Mouse (Mus musculus) CD4-positive, CD25-positive, alpha-beta regulatory T cell, adult 4 months (primary cell): Measurements from ENCODE around the gene Cdh12. TPM values are rescaled to one million over a fixed set of nuclear protein-coding genes. Genes with fewer than 3 reads are reported as not detected.

ENCODE experiments used
- ATAC-seq: one replicate; pipeline ENCODE4 v1.8.0; 2017
- polyA plus RNA-seq, 2 experiments: library from polyadenylated mRNA; unstranded; fragments of 100-300 nt; shearing (Covaris generic); gene quantifications; one replicate each; pipeline ENCODE4 v1.2.1; 2017

The Cdh12 gene
- polyA plus RNA-seq, 2 experiments from 2014 or later = not detected

DNA sequence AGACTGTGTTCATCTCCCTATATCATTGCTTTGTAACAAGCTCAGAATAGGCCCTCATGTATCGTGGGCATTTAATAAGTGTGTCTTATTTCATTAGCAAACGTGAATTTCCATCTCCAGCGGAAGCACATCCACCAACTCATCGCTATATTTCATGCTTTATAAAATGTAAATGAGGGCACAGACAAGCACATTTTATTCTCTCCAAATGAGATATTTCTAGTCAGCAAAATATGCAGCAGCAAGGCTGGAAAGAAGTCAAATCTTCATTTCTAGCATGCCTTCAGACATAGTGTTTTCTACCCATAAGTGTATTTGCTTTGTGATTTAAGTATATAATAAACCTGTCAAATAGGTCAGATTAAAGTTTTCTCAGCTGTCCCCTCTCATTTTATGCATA, 262.8 kb downstream of the Cdh12 start:
- no peak for ATAC-seq

DNA sequence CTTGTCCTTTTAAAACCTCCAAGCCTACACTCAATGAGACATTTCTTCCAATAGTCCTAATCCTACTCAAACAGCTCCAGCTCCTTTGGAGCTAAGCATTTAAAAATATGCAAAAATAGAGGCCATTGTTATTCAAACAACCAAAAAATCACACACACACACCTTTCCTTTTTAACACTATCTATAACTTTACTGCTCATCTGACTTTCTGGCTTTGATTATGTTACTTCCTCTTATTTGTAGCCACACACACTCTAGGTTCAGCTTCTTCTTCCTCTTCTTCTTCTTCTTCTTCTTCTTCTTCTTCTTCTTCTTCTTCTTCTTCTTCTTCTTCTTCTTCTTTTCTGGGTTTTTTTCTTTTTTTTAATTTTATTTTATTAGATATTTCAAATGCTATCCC, 323.2 kb downstream of the Cdh12 start:
- ATAC-seq = no peak

DNA sequence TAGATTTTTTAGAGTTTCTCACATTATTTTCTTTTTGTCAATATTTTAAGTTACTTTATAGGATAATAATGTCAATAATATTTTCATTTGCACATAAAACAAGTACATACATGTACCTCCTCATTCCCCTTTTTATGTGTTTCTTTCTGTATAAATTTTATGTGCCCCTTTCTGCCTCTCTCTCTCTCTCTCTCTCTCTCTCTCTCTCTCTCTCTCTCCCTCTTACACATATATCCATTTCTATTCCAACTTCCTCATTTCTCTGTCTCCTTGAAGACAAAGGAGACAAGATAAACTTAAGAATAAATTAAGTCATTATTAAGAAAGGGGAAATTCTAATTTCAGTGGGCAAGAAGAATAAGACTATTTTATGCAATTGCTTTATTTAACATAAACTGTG, 324.4 kb downstream of the Cdh12 start:
- ATAC-seq = no peak

DNA sequence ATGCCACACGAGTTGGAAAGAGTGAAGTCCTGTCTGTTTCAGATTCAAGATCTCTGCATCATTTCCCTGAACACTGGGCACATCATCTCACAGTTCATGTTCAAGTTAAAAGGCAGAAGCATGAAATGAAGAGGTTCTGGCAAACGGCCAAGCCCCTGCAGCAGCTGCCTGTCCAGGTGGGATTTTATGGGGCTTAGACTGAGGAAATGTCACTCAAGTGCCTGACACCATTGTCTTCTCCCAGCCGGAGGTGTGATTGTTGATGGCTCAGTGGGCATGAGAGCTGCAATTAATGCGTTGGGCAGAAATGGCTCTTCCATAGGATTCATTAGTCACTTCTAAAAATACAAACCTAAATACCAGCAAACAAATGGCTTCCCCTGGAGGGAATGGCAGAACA, 347.9 kb downstream of the Cdh12 start:
- ATAC-seq = no peak

DNA sequence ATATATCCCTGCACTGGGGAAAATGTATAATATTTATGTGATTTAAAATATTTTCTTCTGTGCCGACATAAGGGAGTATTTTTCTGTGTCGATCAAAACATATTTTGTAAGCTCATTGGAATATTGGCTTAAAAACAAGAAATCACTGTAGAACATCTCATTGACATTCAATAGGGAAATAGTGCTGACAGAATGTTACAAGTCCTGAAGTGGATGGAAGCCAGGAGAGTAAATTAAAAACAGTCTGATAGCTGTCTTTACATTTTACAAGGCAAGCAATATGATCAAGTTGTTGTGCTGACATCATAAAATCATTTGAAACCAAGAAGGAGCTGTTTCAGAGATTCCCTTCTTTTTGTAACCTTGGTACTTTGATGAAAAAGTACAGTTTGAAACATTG, 349.5 kb downstream of the Cdh12 start:
- ATAC-seq = no peak

DNA sequence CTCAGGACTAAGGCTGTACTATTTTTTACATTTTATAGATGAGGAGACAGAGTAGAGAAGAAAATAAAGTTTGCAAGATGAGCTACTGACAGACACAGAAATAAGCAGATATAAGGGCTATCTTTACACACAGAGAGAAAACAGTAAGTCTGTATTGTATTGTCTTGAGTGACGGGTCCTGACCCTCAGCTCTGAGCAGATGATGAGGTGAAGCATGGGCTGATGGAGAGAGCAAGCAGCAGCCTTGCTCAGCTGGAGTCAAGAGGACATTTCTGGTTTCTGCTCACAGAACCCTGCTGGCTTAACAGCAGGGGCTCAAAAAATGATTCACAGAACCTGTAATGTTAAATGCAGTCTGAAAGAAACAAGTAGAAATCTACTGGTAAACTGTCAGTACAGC, 386.8 kb downstream of the Cdh12 start:
- ATAC-seq = no peak

DNA sequence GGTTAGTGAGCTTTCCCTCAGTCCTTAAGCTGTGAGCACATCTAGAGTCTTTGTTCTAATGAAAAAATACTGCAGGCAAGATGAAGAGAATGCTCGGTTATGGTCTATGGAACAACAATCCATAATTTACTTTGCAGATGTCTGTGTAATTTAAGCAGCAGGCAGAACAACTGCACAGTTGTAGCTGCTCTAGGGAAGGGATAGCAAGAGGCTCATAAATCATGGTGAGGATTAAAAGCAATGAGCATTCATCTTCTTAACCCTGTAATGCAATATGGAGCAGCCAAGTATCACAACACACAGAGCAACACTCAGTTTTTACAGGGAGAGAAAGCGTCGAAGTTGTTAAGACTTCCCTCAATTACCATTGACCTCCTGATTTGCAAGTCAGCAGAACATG, 387.9 kb downstream of the Cdh12 start:
- no peak for ATAC-seq

DNA sequence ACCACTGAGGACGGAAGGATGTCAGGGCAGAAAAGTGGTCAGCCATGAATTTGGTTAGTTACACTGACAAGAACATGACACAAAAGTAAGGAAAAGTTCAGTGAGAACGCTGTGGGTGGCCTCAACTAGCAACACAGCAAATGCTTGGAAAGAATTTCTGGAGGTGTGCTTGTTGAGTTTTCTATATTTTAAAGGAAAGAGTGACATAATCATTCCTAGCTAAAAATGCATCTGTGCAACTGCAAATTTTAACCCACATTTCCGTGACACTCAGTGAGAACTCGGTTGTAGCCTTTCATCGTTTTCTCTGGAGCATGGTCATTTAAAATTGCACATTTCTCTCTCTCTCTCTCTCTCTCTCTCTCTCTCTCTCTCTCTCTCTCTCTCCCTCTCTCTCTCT, 392.4 kb downstream of the Cdh12 start:
- ATAC-seq = no peak

DNA sequence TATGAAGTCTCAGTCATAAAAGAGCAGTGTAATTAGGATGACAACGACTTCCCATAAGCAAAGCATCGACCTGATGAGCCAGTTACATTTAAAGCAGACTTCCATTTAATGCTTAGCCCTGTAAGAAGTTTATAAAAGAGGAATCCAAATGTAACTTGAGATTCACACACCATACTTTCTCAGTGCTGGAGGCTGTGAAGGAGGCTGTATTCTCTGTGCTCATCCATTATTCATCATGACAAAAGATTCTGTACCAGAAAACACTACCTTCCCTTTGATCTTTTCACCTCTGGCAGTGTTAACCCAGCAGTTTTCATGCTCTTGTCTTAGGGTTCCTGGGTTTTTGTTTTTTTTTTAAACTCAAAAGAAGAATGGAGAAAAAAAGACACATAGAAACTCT, 414.0 kb downstream of the Cdh12 start:
- ATAC-seq = no peak

DNA sequence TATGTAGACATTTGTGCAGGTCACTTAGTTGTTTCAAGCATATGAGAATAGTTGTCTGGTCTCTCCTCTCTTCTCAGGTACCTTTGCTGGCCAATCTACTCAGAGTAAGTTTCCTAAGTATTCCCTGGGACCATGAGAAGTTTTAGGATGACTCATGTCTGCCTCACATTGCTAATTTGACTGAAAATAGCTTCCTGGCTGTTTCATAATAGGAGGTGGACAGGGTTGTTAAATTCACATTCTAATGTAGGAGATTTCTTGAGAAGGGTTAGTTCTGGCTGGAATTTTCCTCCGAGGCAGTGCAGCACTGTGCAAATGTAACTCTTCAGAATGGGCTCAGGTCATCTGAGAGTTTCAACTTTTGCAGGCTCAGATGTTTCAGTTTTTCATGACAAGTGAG, 423.5 kb downstream of the Cdh12 start:
- no peak for ATAC-seq

DNA sequence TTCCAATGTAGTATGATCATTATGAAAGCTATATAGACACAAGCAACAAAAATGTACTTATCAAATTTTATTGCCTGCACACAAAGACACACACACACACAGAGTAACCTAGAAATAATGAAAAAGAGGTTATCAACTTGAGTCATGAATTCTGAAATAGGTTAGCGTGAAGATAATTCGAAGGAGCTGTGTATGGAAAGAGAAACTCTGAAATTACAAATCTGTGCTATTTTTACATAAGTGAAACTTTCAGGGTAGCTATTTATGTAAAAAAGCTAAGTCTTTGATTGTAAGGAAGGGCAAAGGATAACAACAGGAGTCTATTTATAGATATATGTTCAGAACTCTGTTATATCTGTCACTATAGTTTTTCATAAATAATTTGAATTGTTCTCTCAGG, 427.9 kb downstream of the Cdh12 start:
- no peak for ATAC-seq

DNA sequence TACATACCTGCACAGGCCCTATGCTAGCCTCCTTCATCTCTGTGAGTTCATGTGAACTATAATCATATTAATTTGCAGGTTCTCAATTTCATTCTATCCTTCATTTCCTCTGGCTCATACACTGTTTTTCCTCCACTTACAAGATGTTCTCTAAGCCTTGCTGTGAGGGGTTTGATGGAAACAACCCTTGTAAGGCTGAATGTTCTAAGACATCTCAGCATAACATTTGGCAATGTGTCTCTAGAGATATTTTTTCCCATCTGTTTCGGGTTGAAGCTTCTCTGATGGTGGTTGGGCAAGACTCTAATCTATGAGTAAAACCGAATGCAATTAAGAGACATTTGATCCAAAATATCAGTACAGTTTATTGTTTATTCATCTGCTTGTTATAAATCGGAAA, 444.4 kb downstream of the Cdh12 start:
- ATAC-seq = no peak

DNA sequence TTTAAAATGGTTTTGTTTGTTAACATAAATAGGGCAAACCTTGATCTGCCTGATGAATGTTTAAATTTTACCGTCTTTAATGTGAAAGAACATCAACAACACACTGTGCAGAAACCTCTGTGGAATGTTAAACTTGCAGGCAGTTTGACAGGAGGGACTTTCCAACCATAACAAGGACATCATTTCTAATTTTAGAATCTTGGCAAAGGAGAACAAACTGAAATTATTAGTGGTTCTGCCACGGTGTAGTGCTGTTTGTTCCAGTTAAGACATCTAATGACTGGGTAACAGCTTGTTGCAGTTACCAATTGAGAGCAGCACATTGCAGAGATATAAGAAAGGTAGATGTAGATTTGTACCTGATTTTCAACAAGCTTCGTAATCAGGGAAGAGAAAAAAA, 453.5 kb downstream of the Cdh12 start:
- no peak for ATAC-seq

DNA sequence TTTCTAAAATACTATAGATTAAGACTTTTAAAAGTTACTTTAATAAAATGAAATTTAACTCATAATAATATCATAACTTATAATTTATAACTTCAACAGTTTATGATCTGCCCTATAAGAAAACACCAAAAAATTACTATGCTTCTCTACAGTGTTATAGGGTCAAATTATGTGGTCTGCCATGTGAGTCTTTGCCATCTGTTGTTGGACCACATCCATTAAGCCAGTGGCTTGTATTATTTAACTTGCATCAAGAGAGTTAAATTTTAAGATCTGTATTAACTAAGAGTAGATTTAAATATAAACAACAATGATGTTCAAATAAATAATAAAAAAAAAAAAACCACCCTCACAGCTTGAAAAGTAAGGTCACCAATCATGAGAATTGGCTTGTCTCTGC, 479.2 kb downstream of the Cdh12 start:
- no peak for ATAC-seq

DNA sequence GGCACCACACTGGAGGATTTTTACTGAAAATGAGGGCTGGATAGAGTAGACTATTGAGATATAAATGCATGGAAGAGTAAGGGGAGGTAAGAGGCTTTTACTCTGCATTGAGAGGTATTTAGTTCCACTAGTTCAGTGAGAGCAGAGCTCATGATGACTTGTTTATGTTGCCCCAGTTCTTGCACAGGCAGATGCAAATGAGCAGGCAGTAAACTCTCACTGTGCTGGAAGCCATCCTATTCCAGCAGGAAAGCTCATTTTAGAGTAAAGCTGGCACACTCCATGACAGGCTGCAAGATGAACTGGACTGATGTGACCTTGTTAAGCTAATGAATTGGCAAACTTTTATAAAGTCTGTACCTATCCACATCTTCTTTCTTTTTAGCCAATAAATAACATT, 494.9 kb downstream of the Cdh12 start:
- no peak for ATAC-seq

DNA sequence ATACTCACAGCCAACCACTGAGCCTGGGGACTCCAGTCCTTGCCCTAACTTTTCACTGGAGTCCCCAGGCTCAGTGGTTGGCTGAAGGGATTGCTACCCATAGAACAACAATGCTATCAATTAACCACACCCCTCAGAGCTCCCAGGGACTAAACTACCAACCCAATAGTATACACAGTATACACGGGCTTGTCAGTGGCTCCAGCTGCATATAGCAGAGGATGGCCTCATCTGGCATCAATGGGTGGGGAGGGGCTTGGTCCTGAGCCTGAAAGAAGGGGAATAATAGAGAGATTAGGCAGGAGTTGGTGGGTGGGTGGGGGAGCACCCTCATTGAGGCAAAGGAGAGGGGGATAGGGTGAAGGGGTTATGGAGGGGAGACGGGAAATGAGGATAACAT, 518.4 kb downstream of the Cdh12 start:
- no peak for ATAC-seq

DNA sequence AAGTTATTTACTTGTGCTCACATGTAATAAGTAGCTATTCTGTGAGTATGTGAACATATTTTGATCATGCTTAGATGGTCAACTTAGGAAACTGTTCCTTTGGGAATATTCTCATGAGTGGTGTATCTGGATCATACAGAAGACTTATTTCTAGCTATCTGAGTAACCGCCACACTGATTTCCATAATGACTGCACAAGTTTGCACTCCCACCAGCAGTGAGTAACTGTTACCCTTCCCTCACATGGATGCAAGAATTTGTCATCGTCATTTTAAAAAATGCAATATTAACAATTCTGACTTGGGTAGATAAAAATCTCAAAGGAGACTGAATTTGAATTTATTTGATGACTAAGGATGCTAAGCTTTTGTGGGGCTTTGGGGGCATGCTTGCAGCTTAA, 522.0 kb downstream of the Cdh12 start:
- no peak for ATAC-seq

DNA sequence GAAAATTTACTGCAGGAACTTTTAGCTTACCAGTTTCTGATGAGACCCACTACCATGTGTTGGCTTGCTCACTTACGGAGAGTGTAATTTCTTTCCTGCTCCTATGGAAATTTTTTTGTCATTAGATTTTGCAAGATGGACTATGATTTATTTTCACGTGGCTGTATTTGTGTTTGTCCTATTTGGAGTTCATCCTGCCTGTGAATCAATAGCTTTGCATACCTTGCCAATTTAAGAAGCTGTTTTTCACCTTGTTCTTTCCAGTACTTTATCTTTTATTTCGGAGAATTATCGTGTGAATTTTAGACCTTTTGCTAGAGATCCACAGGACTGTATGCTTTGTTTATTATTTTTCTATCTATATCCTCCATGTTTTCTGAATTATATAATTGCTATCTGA, 551.5 kb downstream of the Cdh12 start:
- ATAC-seq = no peak

DNA sequence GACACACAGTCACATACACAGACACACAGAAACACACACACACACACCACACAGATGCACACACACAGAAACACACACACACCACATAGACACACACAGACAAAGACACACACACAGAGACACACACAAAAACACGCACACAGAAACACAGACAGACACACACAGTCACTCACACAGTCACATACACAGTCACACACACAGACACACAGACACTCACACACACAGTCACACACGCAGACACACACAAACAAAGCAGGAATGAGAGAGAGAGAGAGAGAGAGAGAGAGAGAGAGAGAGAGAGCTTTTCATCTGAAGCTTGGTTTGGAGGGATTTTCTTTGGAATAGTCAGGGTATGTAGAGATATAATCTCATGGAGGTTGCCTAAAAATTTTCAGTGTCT, 558.9 kb downstream of the Cdh12 start:
- ATAC-seq = no peak

DNA sequence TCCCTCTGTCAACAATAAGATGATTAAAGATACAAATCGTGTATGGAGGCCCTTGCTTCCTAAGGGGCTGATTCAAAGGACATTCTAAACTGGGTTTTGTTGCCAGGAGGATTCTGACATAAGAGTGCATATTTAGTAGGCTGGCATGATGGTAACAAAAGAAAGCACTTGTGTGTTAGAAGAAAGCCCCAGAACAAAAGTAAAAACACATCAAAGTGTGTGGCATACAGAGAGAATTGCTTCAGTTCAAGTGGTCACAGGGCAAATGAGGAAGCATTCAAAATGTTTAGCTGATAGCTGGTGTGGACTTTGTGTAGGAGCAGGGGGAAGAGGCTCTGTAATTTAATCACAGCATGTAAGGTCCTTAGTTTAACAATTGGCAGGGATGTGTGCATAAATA, 559.4 kb downstream of the Cdh12 start:
- ATAC-seq = no peak

DNA sequence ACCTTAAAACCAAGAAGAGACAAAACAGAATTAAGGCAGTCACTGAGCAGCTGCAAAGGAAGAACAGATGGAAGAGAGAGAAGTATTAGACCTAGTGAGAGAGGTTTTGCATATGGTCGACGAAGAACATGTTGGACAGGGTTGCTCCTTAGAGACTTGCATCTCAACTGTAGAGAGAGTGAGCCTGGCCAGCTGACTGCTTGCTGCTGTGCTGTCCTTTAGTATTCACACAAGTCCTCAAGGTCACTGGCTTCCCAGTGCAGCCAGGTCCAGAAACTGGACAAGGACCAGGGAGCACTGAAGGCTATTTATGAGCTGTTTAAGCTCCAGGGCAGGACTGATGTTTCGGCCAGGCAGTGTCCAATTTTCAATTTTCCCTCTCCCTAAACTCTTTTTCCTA, 559.9 kb downstream of the Cdh12 start:
- ATAC-seq = no peak

DNA sequence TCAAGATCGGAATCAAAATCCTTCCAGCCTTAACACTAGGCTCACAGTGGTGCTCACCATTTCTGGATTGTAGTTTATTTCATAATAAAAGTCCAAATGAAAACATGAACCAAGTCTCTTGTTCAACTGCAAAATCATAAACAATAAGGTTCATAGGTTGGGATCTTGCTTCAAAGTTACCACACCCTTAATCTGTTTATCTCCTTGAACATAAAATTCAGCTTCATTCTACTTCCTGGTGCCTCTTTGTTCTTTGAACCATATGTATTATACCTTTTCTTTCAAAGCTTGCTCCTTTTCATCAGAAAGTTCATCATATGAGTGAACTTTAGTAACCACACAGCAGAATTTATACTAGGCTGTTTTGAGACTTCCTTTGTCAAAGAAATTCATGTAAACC, 614.6 kb downstream of the Cdh12 start:
- no peak for ATAC-seq

DNA sequence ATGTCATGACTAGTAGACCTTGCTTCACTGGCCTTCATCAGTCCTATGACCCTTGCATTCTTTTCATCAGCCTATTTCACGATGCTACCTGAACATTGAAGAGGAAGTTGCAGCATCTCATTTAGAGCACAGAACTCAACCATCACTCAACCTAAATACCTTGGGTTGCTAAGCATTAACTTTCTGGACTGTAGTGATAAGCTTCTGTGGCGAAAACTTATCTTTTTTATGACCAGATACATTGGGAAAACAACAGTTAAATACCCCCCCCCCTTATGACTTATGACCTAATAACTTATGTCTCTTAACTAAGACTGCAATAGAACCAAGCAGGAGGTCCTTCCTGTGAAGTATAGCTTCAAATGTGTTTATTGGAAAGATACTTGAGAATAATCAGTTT, 620.2 kb downstream of the Cdh12 start:
- ATAC-seq = no peak

DNA sequence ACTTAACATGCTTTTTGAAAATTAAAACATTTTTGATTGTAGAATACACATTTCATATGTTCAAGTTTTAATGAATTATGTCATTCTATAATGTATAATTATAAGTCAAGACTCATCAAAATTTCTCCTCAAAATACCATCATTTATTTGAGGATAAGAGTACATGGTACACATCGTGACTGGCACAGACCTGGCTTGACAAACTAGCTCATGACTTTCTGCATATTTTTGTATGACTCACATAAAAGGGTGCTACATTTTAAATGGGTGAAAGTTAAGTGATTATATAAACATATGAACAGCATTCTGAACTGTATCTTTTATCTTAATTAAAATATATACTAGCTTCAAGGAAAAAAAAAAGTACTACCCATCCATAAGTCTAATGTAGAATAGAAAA, 643.8 kb downstream of the Cdh12 start:
- ATAC-seq = no peak

DNA sequence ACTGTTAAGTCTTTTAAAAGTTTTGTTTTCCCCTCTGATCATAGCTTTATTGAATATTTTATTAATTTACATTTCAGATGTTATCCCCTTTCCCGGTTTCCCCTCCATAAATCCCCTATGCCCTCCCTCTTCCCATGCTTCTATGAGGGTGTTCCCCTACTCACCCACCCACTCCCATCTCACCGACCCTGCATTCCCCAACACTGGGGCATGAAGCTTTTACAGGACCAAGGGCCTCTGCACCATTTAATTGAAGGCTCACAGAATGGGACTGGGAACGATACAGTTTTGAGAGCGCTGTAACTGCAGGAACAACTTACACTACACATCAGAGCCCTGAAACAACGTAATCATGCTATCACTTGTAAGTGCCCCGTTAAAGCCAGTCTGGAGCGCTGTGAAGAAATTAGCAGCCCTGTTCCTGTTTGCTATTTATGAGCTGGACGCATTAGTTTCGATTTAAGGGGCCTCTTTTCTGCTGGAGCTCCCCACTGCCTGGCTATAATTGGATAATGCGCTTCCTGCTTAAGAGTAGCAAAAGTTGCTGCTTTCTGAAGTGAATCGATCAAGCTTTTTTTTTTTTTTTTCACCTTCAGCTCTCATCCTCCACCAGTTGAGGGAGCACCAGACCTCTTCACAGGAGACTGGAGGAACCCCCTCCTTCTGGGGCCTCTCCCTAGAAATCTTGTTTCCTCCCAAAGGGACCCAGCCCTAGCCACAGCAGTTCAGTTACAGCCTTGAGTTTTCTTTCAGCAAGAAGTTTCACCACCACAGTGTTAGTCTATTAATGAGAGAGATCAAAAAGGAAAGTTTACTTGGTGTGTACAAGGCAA, 660.2 kb downstream of the Cdh12 start:
- ATAC-seq = no peak
